Mouse (Mus musculus) small intestine, adult 2 months (tissue): ENCODE measurements around the gene Rnf212. TPM values are rescaled to one million over a fixed set of nuclear protein-coding genes. Genes with fewer than 3 reads are reported as not detected.
A peak's percentile ranks its signal among the peaks of the same experiment; 100 is the strongest.
"Not testable (repeated sequence)": the region's sequence is repeated elsewhere in the genome, so short reads cannot be mapped to it uniquely, and the experiment has no call there.

Experiments
- H3K27ac ChIP-seq: fragments of 200-500 bp; 2 replicates; pipeline ENCODE4 v1.5.1; 2012; ENCODE audit warnings: low read depth, low read length, control low read depth, inconsistent platforms; ENCODE audit not compliant: insufficient read depth
- H3K27me3 ChIP-seq: fragments of 200-500 bp; 2 replicates; pipeline ENCODE4 v1.6.1; 2012; ENCODE audit warnings: mild to moderate bottlenecking, moderate library complexity, low read length, inconsistent platforms; ENCODE audit not compliant: control insufficient read depth, insufficient read depth
- H3K36me3 ChIP-seq: fragments of 200-500 bp; 2 replicates; pipeline ENCODE4 v1.6.1; 2012; ENCODE audit warnings: mild to moderate bottlenecking, low read length, control low read depth, inconsistent platforms; ENCODE audit not compliant: control insufficient read depth, insufficient read depth
- H3K4me1 ChIP-seq: fragments of 200-500 bp; 2 replicates; pipeline ENCODE4 v1.6.1; 2012; ENCODE audit warnings: low read length, inconsistent platforms, mixed read lengths; ENCODE audit not compliant: control insufficient read depth, insufficient read depth, insufficient read length
- H3K4me3 ChIP-seq: fragments of 200-500 bp; 2 replicates; pipeline ENCODE4 v1.5.1; 2012; ENCODE audit warnings: low read depth, mild to moderate bottlenecking, control low read depth, inconsistent platforms, low read length, moderate library complexity
- CTCF ChIP-seq: fragments of 200-500 bp; IDR thresholded peaks from 2 replicates; pipeline ENCODE4 v1.5.1; 2012; ENCODE audit warnings: low read depth, mild to moderate bottlenecking, control low read depth, inconsistent platforms, low read length, moderate library complexity, mixed read lengths; ENCODE audit not compliant: insufficient replicate concordance, insufficient read length; ENCODE audit errors: extremely low read depth
- POLR2A ChIP-seq: fragments of 200-500 bp; IDR thresholded peaks from 2 replicates; pipeline ENCODE4 v1.6.1; 2012; ENCODE audit warnings: low read depth, mild to moderate bottlenecking, control low read depth, inconsistent platforms, low read length, moderate library complexity
- WGBS: fragments of 180-500 bp; shearing (Covaris S2); methylation state at CpG from one replicate; pipeline ENCODE4 v1.1.7; 2018; 5-methylcytosine and 5-hydroxymethylcytosine counted together
- polyA plus RNA-seq: library from polyadenylated mRNA; depleted of rRNA; stranded (reverse); fragments of >200 nt; gene quantifications from 2 replicates; pipeline ENCODE4 v1.2.3, GENCODE M21; 2012; rRNA removed

Rnf212 gene
- 0.14 and 2.7 TPM in 2 replicates for polyA plus RNA-seq

- H3K4me1 ChIP-seq = no peaks in the 10 kb centered on the region
- WGBS = 74% methylated on average over 40 of the region's 40 CpGs
- no peaks in the 10 kb centered on the region for H3K36me3 ChIP-seq
- TF ChIP-seq POLR2A (no peak), CTCF (no peak)
- H3K27ac ChIP-seq = no peak within 1 kb of the TSS
- H3K4me3 ChIP-seq = no peak within 1 kb of the TSS
- no peaks in the 10 kb centered on the region for H3K27me3 ChIP-seq
Measured at GRCm38 (mm10) chr5:108774630-108775306, at the start of gene Rnf212. Gene Rnf212, minus strand, starts transcription at chr5:108774982.

GRCm38 (mm10) chr5:108823276-108823675 is 48.5 kb upstream of the Rnf212 start:
- H3K4me3 ChIP-seq = no peak overlapping the region
- H3K27ac ChIP-seq = no peak overlapping the region
- TF ChIP-seq POLR2A = no peak
- TF ChIP-seq CTCF = no peak
- 68% methylated on average over 2 of the region's 2 CpGs for WGBS
- H3K36me3 ChIP-seq = no peaks in the 10 kb centered on the region
- no peaks in the 10 kb centered on the region for H3K27me3 ChIP-seq
- H3K4me1 ChIP-seq = no peaks in the 10 kb centered on the region

GRCm38 (mm10) chr5:108808750-108809149 is 34.0 kb upstream of the Rnf212 start, which contains the start of gene Vmn2r8:
Gene Vmn2r8, minus strand, starts transcription at chr5:108808850.
- not testable (repeated sequence) for H3K36me3 ChIP-seq, H3K27ac ChIP-seq, H3K4me3 ChIP-seq, H3K27me3 ChIP-seq, H3K4me1 ChIP-seq
- 84% methylated on average over 2 of the region's 2 CpGs for WGBS

GRCm38 (mm10) chr5:108803646-108804045 is 28.9 kb upstream of the Rnf212 start:
- no peak for TF ChIP-seq POLR2A
- TF ChIP-seq CTCF = no peak
- Histone ChIP-seq H3K36me3 (no peaks in the 10 kb centered on the region), H3K4me3 (no peak overlapping the region), H3K4me1 (no peaks in the 10 kb centered on the region), H3K27me3 (no peaks in the 10 kb centered on the region), H3K27ac (no peak overlapping the region)
- 17% methylated on average over 1 of the region's 1 CpGs for WGBS

- H3K36me3 ChIP-seq, H3K4me1 ChIP-seq, H3K27ac ChIP-seq, H3K4me3 ChIP-seq, H3K27me3 ChIP-seq: not testable (repeated sequence)
- WGBS = 70% methylated on average over 2 of the region's 2 CpGs
Measured at GRCm38 (mm10) chr5:108795263-108795662, 20.5 kb upstream of the Rnf212 start, which contains the start of gene Tmed11. Gene Tmed11, minus strand, starts transcription at chr5:108795363.

- H3K4me1 ChIP-seq, H3K27me3 ChIP-seq, H3K36me3 ChIP-seq, H3K4me3 ChIP-seq, H3K27ac ChIP-seq: not testable (repeated sequence)
- WGBS = 46% methylated on average over 1 of the region's 1 CpGs
Measured at GRCm38 (mm10) chr5:108790385-108790784, 15.6 kb upstream of the Rnf212 start.

- H3K4me1 ChIP-seq = 0 out of 2 replicates have a peak, but pooled peaks cover 2% of the 10 kb centered on the region
- 37% methylated on average over 2 of the region's 2 CpGs for WGBS
- H3K4me3 ChIP-seq = no peak overlapping the region
- H3K36me3 ChIP-seq = no peaks in the 10 kb centered on the region
- no peak overlapping the region for H3K27ac ChIP-seq
- TF ChIP-seq CTCF (no peak), POLR2A (no peak)
- H3K27me3 ChIP-seq = no peaks in the 10 kb centered on the region
Measured at GRCm38 (mm10) chr5:108760002-108760401, 14.8 kb downstream of the Rnf212 start.

GRCm38 (mm10) chr5:108758396-108758795 is 16.4 kb downstream of the Rnf212 start:
- TF ChIP-seq POLR2A = no peak
- TF ChIP-seq CTCF = peak; percentile 28; the same call in 1 of the 2 replicates
- Histone ChIP-seq H3K4me1 (0 out of 2 replicates have a peak, but pooled peaks cover 2% of the 10 kb centered on the region), H3K4me3 (no peak overlapping the region), H3K36me3 (no peaks in the 10 kb centered on the region), H3K27me3 (no peaks in the 10 kb centered on the region), H3K27ac (no peak overlapping the region)
- WGBS = 33% methylated on average over 3 of the region's 3 CpGs

GRCm38 (mm10) chr5:108751258-108751657 is 23.5 kb downstream of the Rnf212 start:
- not testable (repeated sequence) for H3K27ac ChIP-seq

More at GRCm38 (mm10) chr5:108751258-108751657, 23.5 kb downstream of the Rnf212 start:
- H3K27me3 ChIP-seq, H3K36me3 ChIP-seq, H3K4me3 ChIP-seq, H3K4me1 ChIP-seq: not testable (repeated sequence)
- 84% methylated on average over 4 of the region's 4 CpGs for WGBS
